Mouse (Mus musculus) limb, embryonic 11.5 days (tissue): ENCODE measurements around the gene 4930590J08Rik. TPM values are rescaled to one million over a fixed set of nuclear protein-coding genes. Genes with fewer than 3 reads are reported as not detected.
"Not testable (repeated sequence)": the region's sequence is repeated elsewhere in the genome, so short reads cannot be mapped to it uniquely, and the experiment has no call there.

ENCODE experiments used
- ATAC-seq: fragments of 200-750 bp; cut with Nextera tagmentation; 2 replicates; pipeline ENCODE4 v1.8.0; 2017; ENCODE audit warnings: low read depth; ENCODE audit not compliant: insufficient number of reproducible peaks, low FRiP score, low TSS enrichment
- DNase-seq: peaks from one replicate; pipeline ENCODE4 v3.0.0-alpha.2; 2015; ENCODE audit warnings: low spot score
- H3K27ac ChIP-seq: fragments of 300-500 bp; sonication (generic); replicated peaks from 2 replicates; pipeline ENCODE4 v1.5.1; 2014; ENCODE audit warnings: low read depth, mild to moderate bottlenecking, low read length
- H3K27me3 ChIP-seq: fragments of 300-500 bp; sonication (generic); 2 replicates; pipeline ENCODE4 v1.6.1; 2014; ENCODE audit warnings: mild to moderate bottlenecking, low read length, mixed read lengths; ENCODE audit not compliant: control insufficient read depth, insufficient read depth
- H3K36me3 ChIP-seq: fragments of 300-500 bp; sonication (generic); 2 replicates; pipeline ENCODE4 v1.6.1; 2014; ENCODE audit warnings: mild to moderate bottlenecking, low read length, moderate library complexity, mixed read lengths; ENCODE audit not compliant: control insufficient read depth, insufficient read depth
- H3K4me1 ChIP-seq: fragments of 300-500 bp; sonication (generic); 2 replicates; pipeline ENCODE4 v1.6.1; 2014; ENCODE audit warnings: low read length, mixed read lengths; ENCODE audit not compliant: control insufficient read depth, insufficient read depth
- H3K4me2 ChIP-seq: fragments of 300-500 bp; sonication (generic); 2 replicates; pipeline ENCODE4 v1.6.1; 2014; ENCODE audit warnings: low read depth, mild to moderate bottlenecking, moderate library complexity; ENCODE audit not compliant: severe bottlenecking
- H3K4me3 ChIP-seq: fragments of 300-500 bp; sonication (generic); 2 replicates; pipeline ENCODE4 v1.5.1; 2014; ENCODE audit warnings: low read depth, low read length
- H3K9ac ChIP-seq: fragments of 300-500 bp; sonication (generic); 2 replicates; pipeline ENCODE4 v1.6.1; 2014; ENCODE audit warnings: mild to moderate bottlenecking, low read length
- H3K9me3 ChIP-seq: fragments of 300-500 bp; sonication (generic); 2 replicates; pipeline ENCODE4 v1.6.1; 2016; ENCODE audit warnings: low read length; ENCODE audit not compliant: control insufficient read depth
- WGBS: fragments of 180-500 bp; shearing (Covaris S2); extraction: QIAGEN DNeasy Blood & Tissue Kit; methylation state at CpG from one replicate; pipeline ENCODE4 v1.1.7; 2014; 5-methylcytosine and 5-hydroxymethylcytosine counted together
- polyA plus RNA-seq: library from polyadenylated mRNA; unstranded; fragments of >200 nt; fragmentation: Nextera tagmentation; extraction: Ambion mirVana; gene quantifications from 2 replicates; pipeline ENCODE4 v1.2.1, GENCODE M21; 2014

4930590J08Rik gene
- polyA plus RNA-seq, 1 experiment from 2014 or later, result 0.73 TPM

- WGBS, result 94% methylated on average over 5 of the region's 5 CpGs
- ATAC-seq, result no peak
Observed at GRCm38 (mm10) chr6:91931231-91931630, 28.6 kb downstream of the 4930590J08Rik start.

GRCm38 (mm10) chr6:91938491-91938890 is 35.9 kb downstream of the 4930590J08Rik start:
- WGBS, result 49% methylated on average over 4 of the region's 4 CpGs
- DNase-seq (no peak), ATAC-seq (no peak)
- H3K4me3 ChIP-seq, result no peak overlapping the region
- no peaks in the 10 kb centered on the region for H3K4me1 ChIP-seq
- H3K36me3 ChIP-seq, result no peaks in the 10 kb centered on the region
- no peaks in the 10 kb centered on the region for H3K9me3 ChIP-seq
- H3K27ac ChIP-seq, result no peak overlapping the region
- no peak overlapping the region for H3K9ac ChIP-seq
- no peaks in the 10 kb centered on the region for H3K27me3 ChIP-seq
- no peak overlapping the region for H3K4me2 ChIP-seq

More at GRCm38 (mm10) chr6:91931231-91931630, 28.6 kb downstream of the 4930590J08Rik start:
- no peaks in the 10 kb centered on the region for H3K27me3 ChIP-seq
- H3K9me3 ChIP-seq, result no peaks in the 10 kb centered on the region
- H3K27ac ChIP-seq, result no peak overlapping the region
- no peak overlapping the region for H3K9ac ChIP-seq
- no peaks in the 10 kb centered on the region for H3K4me1 ChIP-seq
- H3K4me2 ChIP-seq, result no peak overlapping the region
- no peaks in the 10 kb centered on the region for H3K36me3 ChIP-seq
- no peak for DNase-seq
- H3K4me3 ChIP-seq, result no peak overlapping the region

GRCm38 (mm10) chr6:91948426-91948825 is 45.8 kb downstream of the 4930590J08Rik start:
- H3K4me1 ChIP-seq, result no peaks in the 10 kb centered on the region
- ATAC-seq (no peak), DNase-seq (no peak)
- no peak overlapping the region for H3K4me3 ChIP-seq
- no peak overlapping the region for H3K9ac ChIP-seq
- 77% methylated on average over 2 of the region's 2 CpGs for WGBS
- H3K36me3 ChIP-seq, result no peaks in the 10 kb centered on the region
- H3K27me3 ChIP-seq, result no peaks in the 10 kb centered on the region
- no peaks in the 10 kb centered on the region for H3K9me3 ChIP-seq
- no peak overlapping the region for H3K4me2 ChIP-seq
- no peak overlapping the region for H3K27ac ChIP-seq

- not testable (repeated sequence) for H3K9ac ChIP-seq, H3K4me3 ChIP-seq, ATAC-seq, H3K27me3 ChIP-seq, H3K36me3 ChIP-seq, H3K4me2 ChIP-seq, H3K9me3 ChIP-seq, H3K4me1 ChIP-seq, DNase-seq, H3K27ac ChIP-seq
- 17% methylated on average over 2 of the region's 8 CpGs for WGBS
Observed at GRCm38 (mm10) chr6:91958015-91958414, 55.4 kb downstream of the 4930590J08Rik start.

DNA sequence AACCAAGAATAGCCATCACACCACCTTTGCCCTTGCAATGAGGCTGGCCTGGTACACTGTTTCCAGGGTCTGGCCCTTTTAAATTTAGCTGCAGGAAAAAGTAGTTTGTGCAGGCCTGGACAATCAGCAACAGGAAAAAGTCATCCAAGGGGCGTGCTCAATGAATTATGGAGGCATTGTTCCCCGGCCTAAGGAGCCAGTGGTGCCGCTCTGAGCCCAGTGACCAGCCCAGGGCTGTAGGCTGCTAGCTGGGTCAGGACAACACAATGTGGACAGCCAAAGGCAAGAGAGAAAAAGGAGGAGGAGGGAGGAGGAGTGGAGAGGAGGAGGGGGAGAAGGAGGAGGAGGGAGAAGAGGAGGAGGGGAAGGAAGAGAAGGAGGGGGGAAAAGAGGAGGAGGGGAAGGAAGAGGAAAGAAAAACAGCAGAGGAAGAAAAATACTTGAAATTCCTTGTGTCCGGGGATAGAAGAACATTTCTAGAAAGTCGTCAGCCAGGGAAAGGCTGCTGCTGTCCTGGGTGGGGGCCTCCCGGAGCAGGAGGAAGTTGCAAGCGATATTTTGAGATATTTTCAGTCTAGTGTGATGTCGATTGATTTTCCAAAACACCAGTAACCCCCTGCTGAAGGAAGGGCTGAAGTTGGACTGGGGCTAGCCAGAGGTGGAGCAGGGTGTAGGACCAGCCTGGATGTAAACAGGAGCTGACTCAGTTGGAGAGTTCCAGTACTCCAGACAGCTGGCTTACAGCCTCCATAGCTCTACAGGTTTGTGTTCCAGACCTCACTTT is 57.6 kb downstream of the 4930590J08Rik start:
- no peaks in the 10 kb centered on the region for H3K4me1 ChIP-seq
- no peaks in the 10 kb centered on the region for H3K9me3 ChIP-seq
- no peaks in the 10 kb centered on the region for H3K36me3 ChIP-seq
- ATAC-seq (no peak), DNase-seq (no peak)
- no peaks in the 10 kb centered on the region for H3K27me3 ChIP-seq
- H3K4me2 ChIP-seq, result no peak overlapping the region
- no peak overlapping the region for H3K27ac ChIP-seq
- H3K9ac ChIP-seq, result no peak overlapping the region
- WGBS, result 59% methylated on average over 8 of the region's 8 CpGs
- no peak overlapping the region for H3K4me3 ChIP-seq

DNA sequence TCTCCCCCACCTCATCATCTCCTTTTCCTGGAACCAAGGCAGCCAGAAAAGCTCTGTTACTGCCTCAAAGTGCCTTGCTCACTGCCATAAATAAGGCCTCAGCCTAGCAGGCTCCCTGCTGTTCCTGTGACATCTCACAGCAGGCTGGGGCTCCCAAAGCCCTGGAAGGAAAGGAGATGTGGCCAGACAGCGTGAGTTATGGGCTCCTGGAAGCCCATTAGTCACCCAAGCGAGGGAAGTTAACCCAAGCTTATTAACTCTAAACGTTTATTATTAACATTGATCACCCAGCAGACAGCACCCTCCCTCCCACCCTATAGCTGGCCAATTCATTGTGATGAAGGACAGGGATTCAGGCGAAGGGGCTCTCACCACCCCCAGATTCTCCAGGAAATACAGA is 60.8 kb downstream of the 4930590J08Rik start:
- 5% methylated on average over 4 of the region's 4 CpGs for WGBS
- H3K9ac ChIP-seq, result no peak overlapping the region
- no peaks in the 10 kb centered on the region for H3K4me1 ChIP-seq
- no peaks in the 10 kb centered on the region for H3K27me3 ChIP-seq
- H3K27ac ChIP-seq, result no peak overlapping the region
- H3K4me3 ChIP-seq, result no peak overlapping the region
- ATAC-seq (no peak), DNase-seq (no peak)
- H3K9me3 ChIP-seq, result no peaks in the 10 kb centered on the region
- no peaks in the 10 kb centered on the region for H3K36me3 ChIP-seq
- H3K4me2 ChIP-seq, result no peak overlapping the region

GRCm38 (mm10) chr6:91965060-91965459 is 62.5 kb downstream of the 4930590J08Rik start:
- no peak overlapping the region for H3K4me2 ChIP-seq
- H3K9ac ChIP-seq, result no peak overlapping the region
- DNase-seq (no peak), ATAC-seq (no peak)
- H3K27me3 ChIP-seq, result no peaks in the 10 kb centered on the region
- no peak overlapping the region for H3K4me3 ChIP-seq
- no peaks in the 10 kb centered on the region for H3K9me3 ChIP-seq
- no peaks in the 10 kb centered on the region for H3K36me3 ChIP-seq
- WGBS, result 80% methylated on average over 8 of the region's 8 CpGs
- no peak overlapping the region for H3K27ac ChIP-seq
- H3K4me1 ChIP-seq, result no peaks in the 10 kb centered on the region

GRCm38 (mm10) chr6:91966006-91966405 is 63.4 kb downstream of the 4930590J08Rik start:
- no peak for DNase-seq
- no peak for ATAC-seq
- H3K27me3 ChIP-seq, result no peaks in the 10 kb centered on the region
- H3K4me2 ChIP-seq, result no peak overlapping the region
- 61% methylated on average over 6 of the region's 6 CpGs for WGBS
- H3K27ac ChIP-seq, result no peak overlapping the region
- no peaks in the 10 kb centered on the region for H3K4me1 ChIP-seq
- no peaks in the 10 kb centered on the region for H3K36me3 ChIP-seq
- H3K9me3 ChIP-seq, result no peaks in the 10 kb centered on the region
- H3K4me3 ChIP-seq, result no peak overlapping the region
- H3K9ac ChIP-seq, result no peak overlapping the region
